Mouse (Mus musculus) urinary bladder, postnatal 14 days (tissue): ENCODE data around the gene Klhdc3.

Experiments
- DNase-seq: peaks from one replicate; pipeline ENCODE4 v3.0.0; 2021; ENCODE audit warnings: low spot score

Klhdc3 gene

DNA sequence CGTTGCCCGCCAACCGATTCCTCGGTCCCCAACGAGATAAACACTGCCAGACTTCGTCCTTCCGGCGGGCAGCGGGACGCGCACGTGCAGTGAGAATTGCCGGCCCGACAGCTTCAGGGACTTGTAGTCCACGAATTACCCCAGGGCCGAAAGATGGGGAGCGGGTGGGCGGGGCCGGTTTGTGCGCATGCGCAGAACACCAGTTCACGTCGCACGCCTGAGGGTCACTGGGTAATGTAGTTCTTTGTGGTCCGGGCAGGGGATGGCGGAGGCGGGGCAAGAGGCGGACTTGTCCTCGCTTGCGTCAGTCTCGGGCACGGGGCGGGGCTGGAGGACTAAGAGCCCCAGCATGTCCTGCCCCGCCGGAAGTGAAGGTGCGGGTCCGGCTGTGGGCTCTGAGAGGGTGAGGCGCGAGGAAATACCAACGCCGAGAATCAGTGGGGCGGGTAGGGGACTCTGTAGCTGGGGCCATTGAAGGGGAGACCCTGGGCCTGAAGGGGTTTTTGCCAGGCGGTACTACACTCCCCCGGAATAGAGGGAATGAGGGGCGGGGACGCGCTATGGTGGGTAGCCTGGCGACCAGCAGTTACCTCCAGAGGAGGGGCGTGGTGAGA, at the start of gene Klhdc3:
TSS of gene Klhdc3 (minus strand) at position 155 of the 614 bp plus-strand sequence.
- peak; percentile 99 for DNase-seq

DNA sequence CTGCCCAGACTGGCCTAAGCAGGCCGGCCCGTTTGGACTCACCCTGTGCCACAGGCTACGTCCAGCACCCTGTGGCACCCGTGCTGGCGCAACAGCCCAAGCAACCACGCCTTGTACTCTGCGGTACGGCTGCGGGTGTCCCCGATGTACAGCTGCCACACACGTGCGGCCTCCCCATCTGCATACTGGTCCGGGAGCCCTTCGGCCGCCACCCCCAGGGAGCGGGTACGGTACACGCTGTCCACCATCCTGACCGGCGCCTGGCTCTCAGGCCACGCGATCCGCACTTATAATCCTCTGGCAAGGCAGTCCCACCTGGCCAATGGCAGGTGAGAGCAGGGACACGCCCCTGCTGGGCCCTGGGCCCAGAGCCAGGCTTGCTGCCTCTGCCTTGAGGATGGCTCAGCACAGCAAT, 48.2 kb upstream of the Klhdc3 start, which contains the start of gene Gnmt:
TSS of gene Gnmt (minus strand) at position 265 of the 415 bp plus-strand sequence.
- peak; percentile 67 for DNase-seq

DNA sequence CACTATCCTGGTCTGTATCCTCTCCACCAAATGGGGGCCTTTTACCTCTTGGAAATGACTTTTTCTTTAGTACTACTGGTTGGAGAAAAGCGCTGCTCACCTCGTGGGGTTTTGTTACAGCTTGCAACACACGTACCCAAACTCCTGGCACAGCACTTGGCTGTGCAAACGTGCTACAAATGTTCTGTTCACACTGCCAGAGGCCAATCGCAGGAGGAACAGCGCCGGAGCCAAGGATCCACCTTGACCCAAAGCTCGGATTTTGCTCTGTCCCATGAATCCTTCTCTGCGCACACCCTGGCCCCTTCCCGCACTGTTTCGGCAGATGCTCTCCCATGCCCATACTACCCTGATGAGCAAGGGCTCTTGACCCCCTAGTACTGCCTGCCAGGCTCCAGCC, 47.8 kb upstream of the Klhdc3 start:
- no peak for DNase-seq

DNA sequence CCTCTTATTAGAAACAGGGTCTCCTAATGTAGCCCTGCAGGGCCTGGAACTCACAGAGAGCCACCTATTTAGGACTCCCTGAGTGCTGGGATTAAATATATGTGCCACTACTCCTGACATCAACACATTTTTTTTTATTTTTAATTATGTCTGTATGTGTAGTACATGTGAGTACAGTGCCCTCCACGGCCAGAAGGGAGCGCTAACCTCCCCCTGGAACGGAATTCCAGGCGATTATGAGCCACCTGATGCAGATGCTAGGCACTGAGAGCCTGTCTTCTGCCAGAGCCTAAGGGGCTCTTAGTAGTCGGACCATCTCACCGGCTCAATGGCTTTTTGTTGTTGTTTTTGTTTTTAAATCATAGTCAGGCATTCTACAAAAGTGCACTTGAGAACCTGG, 47.3 kb upstream of the Klhdc3 start:
- no peak for DNase-seq

DNA sequence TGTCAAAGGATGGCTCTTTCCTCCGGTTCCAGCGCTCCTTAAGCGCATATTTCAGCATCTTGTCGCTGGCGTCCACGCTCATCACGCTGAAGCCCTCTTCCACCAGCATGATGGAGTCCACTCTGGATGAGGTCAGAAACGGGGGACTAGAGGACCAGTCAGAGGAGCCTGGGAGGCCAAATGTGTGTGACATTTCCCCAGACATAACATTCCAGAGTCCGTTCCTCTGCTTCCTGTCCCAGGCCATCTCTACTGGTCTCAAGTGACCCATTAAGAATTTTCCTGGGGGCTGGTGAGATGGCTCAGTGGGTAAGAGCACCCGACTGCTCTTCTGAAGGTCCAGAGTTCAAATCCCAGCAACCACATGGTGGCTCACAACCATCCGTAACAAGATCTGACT, 46.6 kb upstream of the Klhdc3 start:
- DNase-seq = no peak

DNA sequence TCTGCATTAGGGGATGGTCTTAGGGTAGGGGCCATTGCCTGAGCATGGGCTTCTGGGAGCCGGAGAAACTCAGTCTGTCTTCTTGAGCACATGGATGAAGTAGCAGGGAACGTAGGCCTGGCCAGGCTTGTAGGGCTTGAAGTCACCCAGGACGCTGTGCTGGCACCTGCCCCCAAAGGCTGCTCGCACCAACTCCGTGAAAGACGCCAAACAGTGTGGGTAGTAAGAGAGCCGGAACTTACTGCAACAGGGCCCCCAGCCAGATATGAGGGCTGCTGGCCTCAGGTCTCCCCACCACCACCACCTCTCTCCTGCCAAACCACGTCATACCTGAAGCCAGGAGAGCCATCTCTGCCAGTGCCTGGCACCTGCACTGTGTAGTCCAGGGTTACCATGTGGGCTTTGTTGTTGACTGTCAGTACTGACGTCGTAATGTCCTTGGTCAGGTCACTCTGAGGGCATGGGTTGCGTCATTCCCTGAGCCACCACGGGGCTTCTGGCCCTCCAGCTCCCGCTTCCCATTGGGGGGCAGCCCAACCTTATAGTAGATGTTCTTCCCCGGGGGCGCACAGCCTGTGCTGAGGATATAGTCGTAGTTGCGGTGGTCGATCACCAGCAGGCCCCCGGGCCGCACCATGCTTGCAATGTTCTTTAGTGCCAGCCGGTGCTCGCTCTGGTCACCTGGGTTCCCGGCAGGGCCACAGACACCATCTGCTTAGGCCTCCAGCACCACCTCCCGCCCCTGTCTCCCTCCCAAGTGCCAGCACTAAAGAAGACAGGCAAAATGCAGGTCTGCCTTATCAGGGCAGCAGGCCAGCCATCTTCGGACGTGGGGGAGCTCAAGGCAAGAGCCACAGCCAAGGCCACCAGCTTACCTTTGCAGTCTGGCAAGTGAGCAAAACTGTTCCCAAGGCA, 45.3 kb upstream of the Klhdc3 start:
- DNase-seq = no peak

DNA sequence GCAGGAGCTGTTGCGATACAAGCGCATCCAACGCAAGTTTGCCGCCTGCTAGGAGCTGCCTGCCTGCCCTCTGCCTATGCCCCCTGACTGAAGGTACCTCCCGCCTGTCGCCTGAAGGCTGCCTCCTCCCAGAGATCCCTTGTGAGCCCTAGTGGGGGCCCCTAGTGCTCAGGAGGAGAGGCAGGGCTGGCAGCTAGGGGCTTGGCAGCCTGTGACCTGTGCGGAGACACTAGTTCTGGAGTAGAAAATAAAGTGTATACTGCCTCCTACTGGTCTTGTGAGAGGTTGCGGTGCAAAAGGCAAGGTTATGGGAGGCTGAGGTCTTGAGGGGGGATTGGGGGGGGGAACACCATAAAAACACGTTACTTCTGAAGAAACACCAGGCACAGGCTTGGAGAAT, 44.6 kb upstream of the Klhdc3 start:
- DNase-seq = no peak

DNA sequence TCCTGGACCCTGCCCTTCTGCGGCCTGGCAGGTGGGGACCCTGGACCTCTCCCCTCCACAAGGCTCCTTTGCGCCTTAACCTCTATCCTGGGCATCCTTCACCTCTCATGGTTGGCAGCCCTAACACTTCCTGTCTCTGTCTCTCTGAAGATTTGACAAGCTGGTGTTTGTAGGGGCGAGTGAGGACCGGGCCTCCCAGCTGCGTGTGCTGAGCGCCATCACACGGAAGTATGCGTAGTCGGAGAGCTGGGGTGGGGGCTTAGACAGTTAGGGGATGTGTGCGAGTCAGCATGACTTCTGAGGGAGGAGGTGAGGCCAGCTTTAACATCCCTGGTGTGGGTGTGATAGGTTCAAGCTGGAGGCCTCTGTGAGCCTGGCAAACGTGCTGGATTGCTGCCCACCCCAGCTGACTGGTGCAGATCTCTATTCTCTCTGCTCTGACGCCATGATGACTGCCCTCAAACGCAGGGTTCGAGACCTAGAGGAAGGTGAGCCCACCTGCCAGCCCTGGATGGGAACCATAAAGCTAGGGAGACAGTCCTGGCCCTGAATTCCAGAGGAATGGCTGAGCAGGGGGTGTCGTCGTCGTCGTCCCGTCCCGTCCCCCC, 43.9 kb upstream of the Klhdc3 start:
- DNase-seq = no peak

DNA sequence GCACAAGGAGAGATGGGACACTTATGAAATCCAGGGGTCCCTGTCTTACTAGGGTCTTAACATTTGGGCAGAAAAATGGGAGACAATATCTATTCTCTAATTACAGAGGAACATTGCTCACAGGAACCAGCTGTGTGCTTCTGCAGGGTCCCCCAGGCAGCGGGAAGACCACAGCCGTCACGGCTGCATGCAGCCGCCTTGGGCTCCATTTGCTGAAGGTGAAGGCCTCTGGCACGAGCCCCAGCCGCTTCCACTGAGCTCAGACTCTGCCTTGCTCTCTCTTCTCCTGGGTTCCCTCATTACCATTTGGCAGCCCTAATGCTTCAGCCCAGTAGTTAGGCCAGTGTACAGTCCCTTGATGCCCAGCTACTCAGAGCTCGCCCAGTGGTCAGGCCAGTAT, 40.4 kb upstream of the Klhdc3 start:
- no peak for DNase-seq

DNA sequence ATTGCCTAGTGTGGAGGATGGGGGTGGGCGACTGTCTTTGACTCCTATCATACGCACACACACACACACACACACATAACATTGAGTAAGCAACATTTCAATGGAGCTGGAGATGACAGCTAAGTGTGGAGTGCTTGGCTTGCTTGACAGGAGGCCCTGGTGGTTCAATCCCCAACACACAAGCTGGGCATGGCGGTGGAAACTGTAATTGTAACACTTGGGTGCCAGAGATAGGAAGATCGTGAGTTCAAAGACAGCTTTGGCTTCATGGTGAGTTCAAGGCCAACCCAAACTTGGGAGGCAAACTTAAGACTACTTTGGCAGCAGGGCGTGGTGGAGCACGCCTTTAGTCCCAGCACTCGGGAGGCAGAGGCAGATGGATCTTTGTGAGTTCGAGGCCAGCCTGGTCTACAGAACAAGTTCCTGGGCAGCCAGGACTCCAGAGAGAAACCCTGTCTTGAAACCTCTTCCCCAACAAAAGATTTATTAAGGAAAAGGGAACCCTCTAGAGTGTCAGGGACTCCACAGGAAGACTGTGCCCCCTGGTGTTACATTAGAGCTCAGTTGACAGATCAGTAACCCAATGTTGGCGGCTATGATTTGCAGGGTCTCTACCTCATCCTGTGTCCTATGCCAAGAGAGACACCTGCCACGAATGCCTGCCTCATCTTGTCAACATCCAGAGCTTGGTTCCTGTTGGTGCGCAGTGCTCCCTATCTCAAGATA, 34.2 kb upstream of the Klhdc3 start:
- no peak for DNase-seq

DNA sequence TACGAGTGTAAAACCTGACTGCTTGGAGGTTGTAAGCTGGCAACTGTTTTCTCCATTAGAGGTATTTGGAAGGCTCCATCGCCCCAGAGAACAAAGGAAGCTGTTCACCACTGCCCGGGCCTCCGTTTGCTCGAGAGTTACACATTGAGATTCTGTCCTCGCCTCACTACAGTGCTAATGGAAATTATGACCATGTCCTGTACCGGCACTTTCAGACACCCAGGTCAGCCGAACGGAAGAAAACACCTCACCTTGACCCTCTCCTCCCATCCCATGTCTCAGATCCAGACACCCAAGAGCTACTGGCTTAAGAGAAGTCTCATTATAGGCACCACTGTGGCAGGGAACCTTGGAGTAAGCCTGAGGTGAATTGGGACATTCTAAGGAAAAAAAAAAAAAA, 33.1 kb upstream of the Klhdc3 start:
- no peak for DNase-seq

DNA sequence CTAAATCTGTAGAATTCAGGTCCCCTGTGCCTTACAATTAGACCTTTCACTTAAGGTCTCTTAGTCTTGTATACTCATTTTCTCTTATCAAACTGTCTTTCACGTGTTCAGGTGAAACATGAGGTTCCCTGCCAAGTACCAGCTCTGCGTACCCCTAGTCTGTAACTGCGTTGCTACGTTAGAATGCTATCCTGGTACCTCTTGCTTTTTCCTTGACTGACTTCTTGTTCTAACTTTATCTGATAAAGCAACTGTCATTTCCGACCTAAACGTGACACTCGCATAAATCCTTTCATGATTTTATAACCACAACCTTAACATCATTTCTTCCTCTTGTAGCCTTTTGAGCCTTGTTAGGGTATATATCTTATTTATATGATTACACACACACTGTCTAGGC, 31.7 kb upstream of the Klhdc3 start:
- DNase-seq = no peak

DNA sequence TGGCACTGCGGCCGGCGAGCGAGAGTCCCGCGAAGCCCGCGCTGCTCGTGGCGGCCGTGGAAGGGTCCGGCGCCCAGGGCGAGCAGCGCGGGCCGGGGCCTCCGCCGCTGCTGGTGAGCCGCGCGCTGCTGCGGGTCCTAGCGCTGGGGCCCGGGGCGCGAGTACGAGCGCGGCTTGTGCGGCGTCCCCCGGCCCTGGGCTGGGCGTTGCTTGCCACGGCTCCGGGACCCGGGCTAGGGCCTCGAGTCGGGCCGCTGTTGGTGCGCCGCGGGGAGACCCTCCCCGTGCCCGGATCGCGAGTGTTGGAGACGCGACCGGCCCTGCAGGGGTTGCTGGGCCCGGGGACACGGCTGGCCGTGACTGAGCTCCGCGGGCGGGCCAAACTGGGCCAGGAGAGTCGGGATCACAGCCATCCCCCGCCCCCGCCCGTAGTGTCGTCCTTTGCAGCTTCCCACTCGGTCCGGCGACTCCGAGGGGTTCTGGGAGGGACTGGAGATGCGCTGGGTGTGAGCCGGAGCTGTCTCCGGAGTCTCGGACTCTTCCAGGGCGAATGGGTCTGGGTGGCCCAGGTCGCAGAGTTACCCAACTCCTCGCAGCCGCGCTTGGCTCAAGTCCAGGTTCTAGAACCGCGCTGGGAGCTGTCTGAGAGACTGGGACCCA, 31.0 kb upstream of the Klhdc3 start:
- DNase-seq = peak; percentile 67

DNA sequence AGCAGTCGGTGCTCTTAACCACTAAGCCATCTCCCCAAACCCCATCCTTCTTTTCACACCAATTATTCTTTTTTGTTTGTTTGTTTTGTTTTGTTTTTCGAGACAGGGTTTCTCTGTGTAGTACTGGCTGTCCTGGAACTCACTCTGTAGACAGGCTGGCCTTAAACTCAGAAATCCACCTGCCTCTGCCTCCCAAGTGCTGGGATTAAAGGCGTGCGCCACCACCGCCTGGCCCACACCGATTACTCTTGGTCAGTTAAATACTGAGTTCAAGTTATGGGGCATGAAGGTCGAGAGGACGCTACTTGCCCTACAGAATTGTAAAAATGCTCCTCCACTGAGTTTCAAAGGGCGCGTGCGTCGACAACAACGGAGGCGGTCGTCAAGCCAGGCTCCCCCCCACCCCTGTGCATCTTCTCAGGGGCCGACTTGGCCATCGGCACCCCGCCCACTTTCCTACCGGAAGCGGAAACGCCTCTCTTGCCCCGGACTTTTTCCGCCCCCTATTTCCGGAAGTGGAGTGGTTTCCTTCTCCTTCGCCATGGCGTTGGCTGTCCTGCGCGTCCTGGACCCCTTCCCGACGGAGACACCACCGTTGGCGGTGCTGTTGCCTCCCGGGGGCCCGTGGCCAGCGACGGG, 30.4 kb upstream of the Klhdc3 start, which contains the start of gene Pex6:
TSS of gene Pex6 (plus strand) at position 505 of the 639 bp plus-strand sequence.
- DNase-seq = peak; percentile 94

DNA sequence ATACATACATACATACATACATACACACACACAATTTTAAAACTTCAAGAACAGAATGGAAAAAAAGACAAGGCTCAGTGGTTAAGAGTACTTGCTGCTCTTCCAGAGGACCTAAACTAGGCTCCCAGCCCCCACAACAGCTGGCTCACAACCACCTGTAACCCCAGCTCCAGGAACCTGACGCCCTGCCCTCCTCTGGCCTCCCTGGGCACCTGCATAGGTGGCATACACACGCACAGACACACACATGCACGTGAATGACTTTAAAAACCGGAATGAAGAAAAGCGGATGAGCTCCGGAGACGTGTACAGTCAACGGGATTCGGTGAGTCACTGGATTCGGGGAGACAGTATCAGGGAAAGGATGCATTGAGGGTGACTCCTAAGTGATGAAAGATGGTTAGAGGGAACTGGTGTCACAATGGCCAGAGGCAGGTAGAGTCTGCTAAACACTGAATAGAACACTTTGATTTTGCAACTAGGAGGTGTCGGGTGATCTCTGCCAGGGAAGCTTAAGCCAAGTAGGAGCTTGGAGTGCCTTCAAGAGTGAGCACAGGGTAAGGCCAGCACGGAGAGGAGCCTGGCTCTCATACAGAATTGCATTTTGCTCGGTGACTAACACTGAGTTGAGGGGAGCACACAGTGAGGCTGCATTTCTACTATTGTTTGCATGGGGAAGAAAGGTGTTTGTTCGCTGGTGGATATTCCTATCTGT, 25.8 kb upstream of the Klhdc3 start:
- no peak for DNase-seq

DNA sequence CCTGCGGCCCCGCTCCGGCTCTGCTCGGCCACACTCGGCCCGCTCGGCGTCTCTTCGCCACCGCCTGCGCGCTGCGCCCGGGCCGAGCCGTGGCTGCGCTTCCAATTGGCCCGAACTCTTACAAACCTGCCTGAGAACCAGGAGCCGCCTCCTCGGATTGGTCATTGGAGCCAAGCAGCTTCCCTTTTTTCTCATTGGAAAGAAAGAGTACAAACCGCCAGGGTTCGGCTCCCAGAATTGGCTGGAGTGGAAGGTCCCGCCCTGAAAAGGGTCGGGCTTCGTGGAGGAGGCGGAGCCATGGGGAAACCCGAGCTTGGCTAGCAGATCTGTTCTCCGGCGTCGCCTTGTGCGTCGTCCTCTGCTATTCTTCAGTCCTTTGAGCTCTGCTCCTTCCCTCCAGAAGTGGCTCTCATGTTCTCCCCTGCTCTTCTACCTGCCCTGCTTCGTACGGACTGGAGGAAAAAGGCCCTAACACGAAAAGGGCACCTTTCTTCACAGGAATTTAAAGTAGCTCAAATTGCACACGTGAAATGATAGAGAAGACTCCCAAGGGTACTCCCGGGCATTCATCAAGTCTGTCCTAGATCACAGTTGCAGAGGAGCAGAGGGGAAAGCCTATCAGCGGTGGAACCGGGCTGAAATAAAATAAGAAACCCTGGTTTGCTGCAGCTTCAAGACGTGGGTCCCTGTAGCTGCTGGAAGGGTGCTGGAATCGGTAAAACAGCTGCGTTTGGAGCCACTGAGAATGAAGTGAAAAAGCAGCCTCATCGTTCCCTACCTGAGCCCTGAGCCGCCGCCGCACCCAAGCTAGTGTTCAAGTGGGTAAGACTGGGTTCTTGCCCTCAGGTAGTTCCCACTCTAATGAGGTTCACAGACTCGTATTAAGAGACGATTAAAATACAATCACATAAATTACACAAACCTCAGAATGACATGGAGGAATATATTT, 24.4 kb upstream of the Klhdc3 start, which contains the start of gene Ppp2r5d:
TSS of gene Ppp2r5d (minus strand) at position 225 of the 949 bp plus-strand sequence.
- peak; percentile 97 for DNase-seq

DNA sequence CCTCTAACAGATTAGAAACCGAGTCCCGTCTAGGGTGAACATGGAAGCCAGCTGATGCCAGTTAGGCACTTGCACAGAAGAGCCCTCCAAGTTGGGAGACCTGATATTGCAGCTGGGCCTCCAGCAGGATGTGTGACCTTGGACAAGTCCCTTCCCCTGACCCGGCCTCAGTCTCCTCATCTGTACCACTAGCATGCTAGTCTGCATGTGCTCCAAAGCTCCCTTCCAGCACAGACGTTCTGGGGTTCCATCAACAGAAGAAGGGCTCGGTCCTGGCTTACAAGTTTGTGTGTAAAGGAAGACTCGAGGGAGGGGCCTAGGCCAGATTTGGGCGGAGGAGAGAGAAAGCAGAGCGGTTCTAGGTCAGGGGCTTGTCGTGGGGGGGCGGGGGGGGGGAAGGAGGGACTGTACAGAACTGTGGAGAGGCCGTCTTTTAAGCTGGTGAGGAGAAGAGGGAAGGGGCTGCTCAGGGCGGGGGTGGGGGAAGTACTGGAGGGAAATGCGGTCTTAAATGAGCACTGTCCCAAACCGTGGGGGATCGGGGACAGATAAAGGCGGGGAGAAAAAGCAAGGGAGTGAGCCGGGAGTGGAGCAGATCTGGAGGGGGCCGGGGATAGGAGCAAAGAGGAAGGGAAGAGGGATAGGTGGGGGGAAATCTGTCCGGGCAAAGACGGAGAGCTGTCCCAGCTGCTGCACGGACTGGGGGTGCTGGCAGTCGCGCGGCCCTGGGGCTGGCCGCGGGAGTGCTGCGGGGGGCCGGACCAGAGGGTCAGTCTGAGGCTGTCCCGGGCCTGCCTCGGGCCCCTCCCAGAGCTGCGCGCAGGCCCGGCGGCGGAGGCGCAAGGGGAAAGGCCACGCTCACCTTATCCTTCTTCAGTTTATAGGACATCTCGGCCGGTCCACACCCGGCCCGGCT, 23.5 kb upstream of the Klhdc3 start:
- no peak for DNase-seq

DNA sequence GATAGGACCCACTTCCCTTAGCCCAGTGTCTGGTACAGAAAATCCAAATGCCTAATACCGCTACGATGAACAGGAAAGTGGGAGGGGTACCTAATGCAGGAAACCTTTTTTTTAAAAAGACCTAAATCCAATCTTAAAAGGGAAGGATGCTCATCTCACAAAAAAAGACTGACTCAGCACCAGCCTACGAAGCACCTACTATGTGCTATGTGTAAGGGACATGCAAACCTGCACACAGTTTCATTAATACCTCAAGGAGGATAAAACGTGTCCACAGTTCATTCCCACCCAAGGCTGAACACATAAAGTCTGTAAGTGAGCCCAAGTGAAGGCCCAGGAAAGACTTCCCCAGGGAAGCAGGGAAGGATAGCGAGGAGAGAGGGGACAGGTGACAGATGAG, 21.8 kb upstream of the Klhdc3 start:
- DNase-seq = no peak
